Mouse (Mus musculus) liver, postnatal 0 days (tissue): ENCODE data around the gene E2f6.

Source experiments
- CTCF ChIP-seq: sonication (generic); IDR thresholded peaks from 2 replicates; pipeline ENCODE4 v1.5.1; 2016; ENCODE audit warnings: antibody characterized with exemption, low read depth
- EP300 ChIP-seq: IDR thresholded peaks from 2 replicates; pipeline ENCODE4 v1.6.1; 2016; ENCODE audit warnings: antibody characterized with exemption, low read depth, mild to moderate bottlenecking

DNA sequence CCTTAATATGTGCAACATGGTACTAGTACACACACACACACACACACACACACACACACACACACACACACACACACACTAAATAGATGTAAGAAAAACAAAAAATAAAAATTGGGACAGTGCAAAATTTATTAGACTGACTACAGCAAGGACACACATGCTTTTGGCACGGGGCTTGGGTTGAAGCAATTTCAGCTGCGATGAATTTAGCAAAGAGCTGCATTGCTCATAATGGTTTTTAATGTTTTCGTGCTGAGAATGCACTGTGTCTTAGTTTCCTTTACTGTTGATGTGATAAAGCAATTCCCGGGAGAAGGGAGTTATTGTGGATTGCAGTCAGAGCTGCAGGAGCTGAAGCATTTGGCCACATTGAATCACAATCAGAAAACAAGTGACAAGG is 27.0 kb downstream of the E2f6 start:
- TF ChIP-seq CTCF (no peak), EP300 (no peak)
